Mouse (Mus musculus): ENCODE measurements at regions not wholly inside any gene's neighbourhood (a gene's known extent, or its start where the extent isn't known, plus 50 kb on each side); places are given as distances from the start of the nearest gene placed in this dataset.

DNA sequence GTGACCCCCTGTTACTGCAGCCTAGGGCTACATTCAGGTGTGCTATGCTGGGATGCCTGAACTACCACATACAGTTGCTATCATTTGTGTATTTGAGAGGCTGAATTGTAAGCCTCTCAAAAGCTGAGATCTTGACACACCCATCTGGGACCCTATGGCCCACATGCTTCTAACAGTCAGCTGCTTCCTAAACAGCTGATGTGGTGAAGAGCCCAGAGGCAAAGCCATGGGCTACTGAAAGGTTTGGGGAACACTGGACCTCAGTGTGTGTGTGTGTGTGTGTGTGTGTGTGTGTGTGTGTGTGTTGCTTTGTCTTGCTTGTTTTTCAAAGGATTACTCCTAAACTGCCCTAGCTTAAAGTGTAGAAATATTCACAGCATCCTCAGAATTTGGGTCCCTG, 75.0 kb downstream of the Lbh start:
- DNase-seq (ENCODE audit: low read depth), result no peak

DNA sequence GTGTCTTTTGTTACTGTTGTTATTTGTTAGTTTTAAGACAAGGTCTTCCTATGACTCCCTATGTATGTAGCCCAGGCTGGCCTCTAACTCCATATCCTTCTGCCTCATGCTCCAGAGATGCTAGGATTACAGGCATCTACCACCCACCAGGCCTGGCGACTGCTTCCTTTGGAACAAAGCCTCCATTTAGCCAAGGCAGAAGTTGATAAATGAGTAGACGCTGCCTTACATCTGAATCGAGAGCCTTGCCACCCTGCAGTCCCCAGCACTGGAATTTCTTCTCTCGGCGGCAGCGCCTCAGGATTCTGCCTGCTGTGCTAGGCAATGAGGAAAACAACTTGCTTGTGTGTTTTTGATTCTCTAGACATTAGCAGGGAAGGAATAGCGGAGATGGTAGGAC, 75.5 kb downstream of the Lbh start:
- DNase-seq (ENCODE audit: low read depth), result no peak

DNA sequence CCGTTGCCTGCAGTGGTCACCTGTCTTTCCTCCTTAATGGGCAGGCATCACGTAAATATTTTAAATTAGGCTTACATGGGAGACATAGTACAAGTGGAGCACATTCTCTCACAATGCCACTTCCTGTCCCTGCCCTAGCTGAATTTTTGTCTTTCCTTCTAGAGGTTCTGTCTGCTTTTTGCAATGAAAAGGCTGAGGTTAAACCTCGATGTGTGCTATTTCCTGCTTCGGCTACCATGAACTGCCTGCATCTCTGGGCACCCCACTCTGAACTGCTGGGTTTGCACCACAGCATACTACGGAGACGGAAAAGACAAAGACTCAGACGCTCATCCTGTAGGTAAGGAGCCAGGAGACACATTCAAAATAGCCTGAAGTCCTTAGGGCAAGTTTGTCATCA, 78.4 kb downstream of the Lbh start:
- DNase-seq (ENCODE audit: low read depth), result peak; percentile 90

DNA sequence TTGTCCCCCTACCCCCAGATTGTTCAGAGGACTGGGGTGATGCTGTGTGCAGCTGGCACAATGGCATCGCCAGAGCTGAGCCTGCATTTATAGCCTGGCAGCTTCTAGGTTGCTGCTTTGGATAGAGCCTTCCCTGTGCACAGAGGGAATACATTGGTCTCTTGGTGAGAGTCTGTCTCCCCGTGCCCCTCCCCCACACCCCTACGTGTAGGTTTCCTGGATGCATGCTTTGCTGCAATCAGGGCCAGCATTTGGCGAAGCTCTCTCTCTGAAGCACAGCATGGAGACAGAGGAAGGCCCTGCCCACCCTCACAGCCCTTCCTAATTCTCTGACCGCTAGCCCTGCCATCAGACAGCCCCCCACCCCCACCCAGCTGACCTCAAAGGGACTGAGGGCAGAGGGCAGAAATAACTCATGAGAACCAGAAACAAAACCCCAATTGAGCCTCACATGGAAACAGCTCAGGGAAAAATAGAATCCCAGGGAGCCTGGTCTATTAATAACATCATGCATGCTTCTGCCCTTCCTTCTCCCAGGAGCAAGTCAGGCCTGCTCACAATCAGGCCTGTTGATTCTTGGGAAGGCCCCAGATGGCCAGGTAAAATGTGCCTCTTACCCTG, 79.3 kb downstream of the Lbh start:
- DNase-seq (ENCODE audit: low read depth), result peak; percentile 54

DNA sequence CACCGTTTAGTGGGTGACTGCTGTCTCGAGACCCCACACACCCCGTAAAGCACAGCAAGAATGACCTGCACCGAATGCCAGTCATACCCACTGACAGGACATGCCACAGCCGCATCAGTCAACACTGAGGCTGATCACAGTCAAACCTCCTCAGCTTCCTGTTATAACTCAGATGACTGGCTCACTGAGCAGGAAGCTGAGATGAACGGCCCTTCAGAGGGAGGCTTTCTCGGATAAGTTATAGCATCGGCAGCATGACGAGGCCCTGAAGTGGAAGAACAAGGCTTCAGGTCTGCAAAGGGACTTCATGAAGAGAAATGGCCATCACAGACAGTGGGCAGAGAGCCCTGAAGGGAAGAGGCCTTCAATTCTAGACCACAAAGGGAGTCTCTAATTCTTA, 87.0 kb downstream of the Lbh start:
- DNase-seq (ENCODE audit: low read depth), result peak; percentile 87

DNA sequence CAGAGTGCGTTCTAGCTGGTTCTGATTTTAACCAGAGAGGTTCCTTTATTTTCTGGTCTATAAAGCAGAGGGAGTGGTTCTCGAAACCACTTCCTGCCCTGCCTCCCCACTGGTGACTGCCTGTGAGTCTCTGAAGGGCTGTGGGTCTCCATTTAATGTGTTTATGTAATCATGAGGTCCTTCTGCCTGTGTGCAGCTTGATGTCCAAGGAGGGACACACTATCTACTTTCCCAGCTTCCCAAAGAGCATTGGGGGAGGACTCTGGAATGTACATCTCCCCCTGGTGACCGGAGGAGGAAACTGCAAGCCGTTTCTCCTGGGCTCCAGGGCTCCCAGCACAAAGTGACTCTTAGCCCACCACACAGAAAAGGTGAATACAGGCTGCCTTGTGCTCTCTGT, 90.8 kb downstream of the Lbh start:
- peak; percentile 83 for DNase-seq (ENCODE audit: low read depth)

DNA sequence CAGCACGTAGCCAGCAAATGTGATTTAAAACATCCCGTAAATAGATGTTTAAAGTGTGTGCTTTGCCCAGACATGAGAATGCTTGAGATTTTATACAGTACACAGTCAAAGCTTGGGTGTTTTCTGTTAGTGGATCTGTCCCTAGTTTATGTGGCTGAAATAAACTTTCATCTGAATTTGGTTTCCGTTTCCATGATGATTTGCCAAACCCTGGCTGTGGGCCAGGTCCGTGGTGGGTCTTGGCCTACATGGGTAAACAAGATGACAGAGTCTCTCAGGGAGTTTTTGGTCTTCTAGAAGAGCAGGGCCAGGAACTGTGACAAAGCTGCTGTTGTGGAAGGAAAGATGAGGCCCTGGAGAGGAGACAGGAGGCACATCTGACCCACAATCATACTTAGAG, 91.9 kb downstream of the Lbh start:
- DNase-seq (ENCODE audit: low read depth), result peak; percentile 95

DNA sequence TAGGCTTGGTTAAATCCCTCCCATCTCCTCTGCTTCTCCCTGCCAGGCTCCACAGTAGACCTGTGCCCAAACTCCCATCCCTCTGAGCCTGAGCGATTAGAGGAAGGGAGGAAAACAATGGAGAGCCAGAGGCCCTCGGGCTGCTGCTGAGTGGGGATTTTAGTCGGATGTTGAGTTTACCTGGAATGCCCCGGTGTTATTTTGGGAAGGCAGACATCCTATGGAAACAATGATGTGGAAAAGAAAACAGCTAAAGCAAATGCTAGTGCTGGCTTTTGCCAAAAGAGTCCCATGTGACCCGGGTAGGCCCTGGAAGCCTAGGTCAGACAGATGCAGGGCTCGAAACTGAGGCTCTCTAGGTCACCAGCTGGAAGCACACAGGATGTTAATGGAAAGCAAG, 94.3 kb downstream of the Lbh start:
- no peak for DNase-seq (ENCODE audit: low read depth)

DNA sequence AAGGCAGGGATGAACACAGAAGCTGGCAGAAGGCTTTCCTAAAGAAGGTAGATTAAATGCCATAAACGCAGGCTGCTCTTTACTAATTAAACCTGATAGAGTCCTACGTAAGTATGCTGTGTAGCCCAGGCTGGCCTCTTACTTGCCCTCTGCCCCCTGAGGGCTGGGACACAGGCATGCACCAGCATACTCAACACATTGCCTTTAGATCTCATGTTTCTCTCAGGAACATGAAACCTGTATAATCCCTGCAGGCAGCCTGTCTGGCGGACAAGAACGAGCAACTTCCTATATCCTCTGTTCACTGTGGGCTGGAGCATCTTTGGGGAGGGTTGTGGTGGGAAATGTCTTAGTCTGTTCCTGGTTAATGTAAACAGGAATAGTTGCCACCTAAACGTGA, 94.8 kb upstream of the Lclat1 start:
- DNase-seq (ENCODE audit: low read depth), result no peak

DNA sequence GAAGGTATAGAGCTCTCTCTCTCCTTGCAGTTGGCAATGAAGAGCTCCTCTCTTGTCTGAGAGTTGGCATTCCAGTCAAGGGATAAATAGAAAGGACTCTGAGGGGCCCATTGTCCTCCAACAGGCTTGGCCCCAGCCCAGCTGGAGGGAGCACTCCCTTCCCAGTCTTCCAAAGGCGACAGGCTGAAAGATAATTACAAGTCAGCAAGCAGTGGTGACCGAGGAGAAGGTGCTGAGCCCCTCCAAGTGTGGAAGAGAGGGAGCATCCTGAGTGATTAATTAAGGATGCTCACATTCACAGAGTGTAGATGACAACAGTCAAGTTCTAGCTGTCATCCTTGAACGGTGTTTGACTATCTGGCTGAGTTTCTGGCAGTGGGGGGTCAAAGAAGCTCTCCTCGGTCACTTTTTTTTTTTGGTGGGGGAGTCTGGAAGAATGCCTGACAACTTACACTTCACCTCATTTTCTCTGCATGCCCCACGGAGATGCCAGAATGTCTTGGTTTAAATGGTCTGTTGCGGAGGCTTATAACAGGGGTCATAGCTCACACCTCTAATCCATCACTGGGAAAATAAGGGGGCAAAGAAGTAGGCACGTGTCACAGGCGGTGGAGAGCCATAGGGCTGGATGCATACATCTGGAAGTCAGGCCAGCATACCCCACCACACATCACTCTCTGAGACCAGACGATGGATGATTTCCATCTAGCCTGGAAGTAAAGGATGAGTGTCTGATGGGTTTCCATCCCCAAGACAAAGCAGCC, 93.5 kb upstream of the Lclat1 start:
- no peak for DNase-seq (ENCODE audit: low read depth)

DNA sequence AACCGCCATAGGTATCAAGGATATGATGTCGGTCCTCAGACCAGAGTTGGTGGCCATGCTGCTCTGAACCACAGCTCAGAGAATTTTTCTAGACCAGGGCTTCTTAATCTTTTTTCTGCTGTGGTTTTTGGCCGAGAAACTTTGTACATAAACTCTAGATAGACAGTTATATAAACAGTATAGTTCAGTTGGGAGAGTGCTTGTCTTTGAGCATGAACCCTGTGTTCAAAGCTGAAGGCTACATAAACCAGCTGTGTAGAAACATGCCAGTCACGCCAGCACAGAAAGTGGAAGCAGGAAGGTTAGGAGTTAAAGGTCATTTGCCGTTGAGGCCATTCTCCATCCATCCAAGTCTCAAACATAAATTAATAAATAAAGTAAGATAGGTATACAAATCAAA, 90.6 kb upstream of the Lclat1 start:
- no peak for DNase-seq (ENCODE audit: low read depth)

DNA sequence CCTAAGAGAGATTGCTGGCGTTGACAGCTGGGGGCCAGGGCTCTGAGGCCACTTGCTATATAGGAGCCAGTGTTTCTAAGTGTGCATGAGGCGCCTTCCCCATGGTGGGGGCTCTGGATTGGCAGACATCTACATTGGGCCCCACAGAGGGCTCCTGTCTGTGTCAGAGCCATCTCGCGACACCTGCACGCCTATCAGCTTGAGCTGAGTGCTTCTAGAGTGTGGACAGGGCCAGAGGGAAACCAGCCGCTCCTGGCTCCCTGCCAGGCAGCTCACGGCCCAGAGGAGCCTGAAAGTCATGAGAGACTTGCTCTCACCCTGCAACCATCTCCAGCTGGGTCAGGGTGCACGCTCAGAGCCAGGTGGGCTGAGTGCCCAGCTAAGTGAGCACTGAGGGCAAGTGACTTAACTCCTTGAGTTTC, 85.1 kb upstream of the Lclat1 start:
- no peak for DNase-seq (ENCODE audit: low read depth)

DNA sequence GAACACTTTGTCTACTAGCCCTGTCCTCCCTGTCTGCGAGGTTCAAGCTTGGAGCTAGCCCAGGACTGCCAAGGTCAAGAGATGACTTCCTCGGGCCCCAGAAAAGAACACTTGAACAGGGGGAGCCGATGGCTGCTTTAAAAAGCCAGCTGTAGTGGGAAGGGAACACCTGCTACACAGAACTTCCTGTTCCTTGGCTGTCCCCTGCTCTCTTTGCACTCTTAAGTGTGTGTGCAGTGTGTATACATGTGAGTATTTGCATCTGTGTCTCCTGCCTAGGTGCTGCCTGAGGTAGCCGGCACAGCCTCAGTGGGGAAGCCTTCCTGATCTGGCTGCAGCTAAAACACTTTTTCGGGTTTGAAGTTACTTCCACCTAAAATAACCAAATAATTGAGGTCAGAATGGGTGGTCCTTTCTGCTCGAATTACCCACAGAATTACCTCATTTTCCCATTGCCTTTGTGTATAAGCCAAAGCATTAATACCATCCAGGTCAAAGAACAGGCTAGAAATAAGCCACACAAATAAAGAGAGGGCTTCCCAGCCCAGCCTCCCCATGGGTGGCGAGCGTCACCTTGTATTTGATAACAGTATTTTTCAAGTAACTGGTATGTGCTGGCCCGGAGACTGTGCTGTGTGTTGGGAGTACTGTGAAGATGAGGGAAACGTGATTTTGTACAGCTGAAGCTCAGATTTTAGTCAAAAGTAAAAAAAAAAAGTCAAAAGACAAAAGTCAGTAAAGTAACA, 84.2 kb upstream of the Lclat1 start:
- peak; percentile 45 for DNase-seq (ENCODE audit: low read depth)

DNA sequence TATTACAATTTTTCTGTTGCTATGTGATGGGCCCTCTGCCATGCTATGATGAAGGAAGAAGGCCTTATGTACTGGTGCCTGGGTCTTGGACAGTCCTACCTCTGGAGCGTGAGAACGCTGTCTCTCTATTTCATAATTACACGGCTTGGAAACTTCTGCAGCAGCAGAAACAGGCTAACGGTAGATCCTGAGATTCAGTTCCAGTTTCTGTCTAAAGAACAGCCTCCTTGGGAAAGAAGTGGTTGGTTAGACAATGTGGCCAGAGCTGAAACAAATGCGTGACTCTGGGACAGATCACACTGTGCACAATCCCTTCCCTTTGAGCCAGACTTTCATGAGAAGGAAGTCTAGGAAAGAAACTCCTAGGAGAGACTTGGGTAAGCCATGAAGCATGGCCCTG, 80.7 kb upstream of the Lclat1 start:
- no peak for DNase-seq (ENCODE audit: low read depth)

DNA sequence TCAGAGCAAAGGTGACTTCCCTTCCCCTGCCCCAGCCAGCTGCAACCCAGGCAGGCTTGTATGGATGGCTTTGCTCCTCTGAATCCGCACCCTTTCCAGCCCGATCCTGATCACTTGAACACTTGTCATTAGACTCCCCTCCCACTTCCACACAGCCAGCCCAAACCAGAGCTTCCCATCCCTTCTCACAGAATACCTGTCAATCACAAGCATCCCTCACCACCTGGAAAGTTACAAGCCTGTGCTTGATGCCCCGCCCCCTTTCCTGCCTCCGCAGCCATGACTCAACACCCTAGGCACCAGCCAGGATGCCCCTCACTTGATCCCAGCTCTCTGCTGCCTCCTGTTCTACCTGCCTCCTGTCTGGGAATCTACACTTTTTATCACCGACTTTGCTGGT, 76.0 kb upstream of the Lclat1 start:
- no peak for DNase-seq (ENCODE audit: low read depth)

DNA sequence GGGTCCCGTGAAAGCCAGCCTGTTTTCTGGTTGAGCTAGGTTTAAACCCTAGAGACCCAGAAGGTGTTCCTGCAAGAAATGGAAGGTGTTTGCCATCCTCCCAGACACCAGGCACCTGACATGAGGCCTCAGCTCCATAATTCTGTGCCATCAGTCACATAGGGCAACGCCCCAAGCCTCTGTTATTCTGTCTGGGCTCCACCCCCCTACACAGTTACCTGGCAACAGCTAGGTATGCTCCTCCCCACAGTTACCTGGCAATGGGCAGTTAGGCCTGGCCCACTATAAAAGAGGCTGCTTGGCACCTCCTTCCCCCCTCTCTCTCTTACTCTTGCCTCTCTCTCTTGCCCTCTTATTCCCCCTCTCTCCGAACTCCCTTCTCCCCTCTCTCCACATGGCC, 75.5 kb upstream of the Lclat1 start:
- no peak for DNase-seq (ENCODE audit: low read depth)

DNA sequence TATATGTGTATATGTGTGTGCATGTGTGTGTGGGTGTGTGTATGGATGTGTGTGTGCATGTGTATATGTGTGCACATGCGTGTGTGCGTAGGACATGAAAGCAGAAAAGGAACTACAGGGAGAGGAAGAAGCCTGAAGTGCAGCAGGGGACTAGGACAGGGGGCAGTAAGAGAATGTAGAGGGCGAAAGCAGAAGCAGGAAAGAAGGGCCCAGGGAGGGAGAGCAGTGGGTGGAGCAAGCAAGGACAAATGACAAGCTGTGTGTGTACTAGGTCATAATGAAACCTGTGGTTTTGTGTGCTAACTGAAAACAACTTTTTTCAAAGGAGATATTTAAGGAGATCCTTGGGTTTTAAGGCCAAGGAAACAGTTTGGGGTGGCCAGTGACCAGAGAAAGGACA, 73.4 kb upstream of the Lclat1 start:
- DNase-seq (ENCODE audit: low read depth), result peak; percentile 62

DNA sequence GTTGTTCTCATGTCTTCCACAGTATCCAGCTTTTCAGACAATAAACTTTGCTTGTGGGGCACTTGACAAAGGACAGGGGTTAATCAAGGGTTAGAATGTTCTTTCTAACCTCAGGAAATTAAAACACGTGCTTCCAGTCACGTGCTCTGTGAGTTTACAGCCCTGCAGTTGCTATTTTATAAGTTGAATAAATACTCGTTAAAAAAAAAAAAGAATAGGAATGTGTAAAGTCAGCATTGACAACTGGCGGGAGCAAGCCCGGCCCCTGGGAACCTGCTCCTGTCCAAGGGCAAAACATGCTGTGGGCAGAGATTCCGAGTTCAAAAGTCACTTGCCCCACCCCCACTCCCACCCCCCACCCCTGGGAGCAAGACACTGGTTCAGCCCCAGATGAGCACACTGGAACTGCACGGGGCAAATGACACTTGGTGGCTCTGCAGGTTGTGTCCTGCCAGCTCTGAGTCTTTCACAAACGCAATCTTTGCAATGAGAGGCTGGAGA, 72.8 kb upstream of the Lclat1 start:
- DNase-seq (ENCODE audit: low read depth), result peak; percentile 56

DNA sequence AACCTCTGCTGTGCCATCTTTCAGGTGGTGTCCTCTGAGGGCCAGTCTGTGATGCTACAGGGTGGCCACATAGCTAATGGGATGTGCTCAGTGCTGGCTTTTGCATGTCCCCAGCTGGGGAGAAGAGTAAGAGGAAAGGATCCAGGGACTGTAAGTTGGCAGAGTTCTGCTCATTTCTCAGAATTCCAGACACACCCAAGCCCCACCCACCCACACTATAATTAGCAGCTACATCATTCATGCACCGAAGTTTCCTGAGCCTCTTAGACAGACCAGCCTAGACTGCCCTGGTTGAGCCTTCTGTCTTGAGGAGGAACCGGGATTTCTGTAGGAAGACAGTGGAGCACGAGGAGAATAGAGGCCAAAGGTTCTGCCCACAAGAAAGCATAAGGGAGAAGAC, 70.9 kb upstream of the Lclat1 start:
- no peak for DNase-seq (ENCODE audit: low read depth)

DNA sequence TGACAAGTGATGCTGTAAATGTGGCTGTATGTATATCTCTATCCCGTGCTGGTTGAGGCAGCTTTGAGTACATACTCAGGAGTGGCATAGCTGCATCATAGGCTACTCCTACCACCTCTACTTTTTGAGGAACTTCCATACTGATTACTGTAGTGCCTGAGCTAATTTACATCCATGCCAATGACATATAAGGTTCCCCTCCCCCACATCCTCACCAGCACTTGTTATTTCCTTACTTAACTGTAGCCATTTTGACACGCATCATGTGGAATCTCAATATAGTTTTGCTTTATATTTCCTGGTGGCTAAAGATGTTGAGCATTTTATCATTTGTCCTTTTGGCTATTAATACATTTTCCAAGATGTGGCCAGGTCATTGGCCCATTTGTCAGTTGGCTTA, 69.2 kb upstream of the Lclat1 start:
- DNase-seq (ENCODE audit: low read depth), result no peak

DNA sequence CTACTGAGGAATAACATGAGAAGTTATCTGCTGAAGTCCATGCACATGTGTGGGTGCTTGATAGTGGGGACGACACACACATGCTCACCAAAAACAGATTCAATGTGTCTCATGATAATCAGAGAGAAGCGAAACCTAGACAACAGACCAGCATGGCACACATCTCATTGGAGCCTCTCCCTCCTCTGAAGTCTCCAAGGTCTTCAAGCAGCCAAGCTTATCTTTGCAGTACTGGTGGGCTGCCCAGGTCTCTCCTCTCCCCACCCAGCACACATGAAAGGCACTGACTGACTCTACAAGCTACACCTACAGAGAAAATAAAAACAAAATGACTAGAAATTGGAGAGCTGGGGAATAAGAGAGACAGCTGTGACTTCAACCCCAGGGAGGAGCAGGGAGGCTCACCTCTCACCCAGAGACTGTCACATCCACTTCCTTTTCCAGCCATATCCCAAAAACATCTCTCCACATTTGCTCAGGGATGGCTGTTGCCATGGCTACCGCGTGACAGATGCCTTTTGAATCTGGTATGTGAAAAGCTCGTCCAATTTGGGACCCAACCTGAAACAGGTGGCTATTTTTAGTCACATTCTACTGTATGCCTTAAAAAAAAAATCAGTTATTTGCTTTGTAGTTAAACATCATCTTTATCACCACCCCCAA, 62.7 kb upstream of the Lclat1 start:
- DNase-seq (ENCODE audit: low read depth), result no peak

DNA sequence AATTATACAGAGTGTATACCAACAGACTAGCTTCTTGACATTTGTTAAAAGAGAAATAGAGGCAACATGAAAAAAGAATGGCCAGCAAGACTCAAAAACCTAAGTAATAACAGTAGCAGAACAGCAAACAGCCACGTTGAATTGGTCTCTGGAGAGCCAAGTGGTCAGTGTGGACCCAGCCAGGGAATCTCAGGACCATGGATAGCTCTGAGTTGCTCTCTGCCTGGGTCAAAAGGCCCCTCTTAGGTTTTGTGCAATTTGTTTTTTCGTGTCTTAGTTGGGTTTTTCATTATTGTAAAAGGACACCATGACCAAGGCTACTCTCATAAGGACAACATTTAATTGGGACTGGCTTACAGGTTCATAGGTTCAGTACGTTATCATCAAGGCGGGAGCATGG, 60.8 kb upstream of the Lclat1 start:
- DNase-seq (ENCODE audit: low read depth), result no peak

DNA sequence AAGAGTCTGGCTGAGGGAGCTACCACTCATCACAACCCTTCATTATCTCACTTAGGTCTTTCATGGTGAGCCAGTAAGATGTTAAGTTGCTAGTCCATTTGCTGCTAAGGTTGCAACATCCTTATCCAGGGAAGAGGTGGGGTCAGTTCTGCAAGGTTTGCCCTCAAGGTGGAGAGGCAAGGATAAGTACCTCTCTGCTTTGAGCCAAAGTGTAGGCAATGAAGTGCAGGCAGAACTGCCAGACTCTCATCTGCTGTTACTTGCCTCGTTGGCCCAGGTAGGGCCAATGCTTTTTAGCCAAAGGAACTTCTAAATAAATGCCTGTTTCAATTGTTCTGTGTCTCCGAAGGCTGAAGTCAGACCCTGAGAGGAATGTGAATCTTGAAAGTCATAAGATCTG, 59.6 kb upstream of the Lclat1 start:
- DNase-seq (ENCODE audit: low read depth), result no peak
